Mouse (Mus musculus) embryonic facial prominence, embryonic 10.5 days (tissue): Measurements from ENCODE around the gene Arid2. TPM values are rescaled to one million over a fixed set of nuclear protein-coding genes. Genes with fewer than 3 reads are reported as not detected.
"Not testable (repeated sequence)": the region's sequence is repeated elsewhere in the genome, so short reads cannot be mapped to it uniquely, and the experiment has no call there.

Experiments
- DNase-seq: peaks from one replicate; pipeline ENCODE4 v3.0.0-alpha.2; 2017; ENCODE audit warnings: low spot score
- H3K27ac ChIP-seq: fragments of 300-500 bp; sonication (generic); replicated peaks from 2 replicates; pipeline ENCODE4 v1.5.1; 2016; ENCODE audit warnings: mild to moderate bottlenecking
- H3K27me3 ChIP-seq: fragments of 300-500 bp; sonication (generic); replicated peaks from 2 replicates; pipeline ENCODE4 v1.6.1; 2016; ENCODE audit warnings: low read depth, mild to moderate bottlenecking; ENCODE audit not compliant: poor library complexity, severe bottlenecking
- H3K36me3 ChIP-seq: fragments of 300-500 bp; sonication (generic); replicated peaks from 2 replicates; pipeline ENCODE4 v1.6.1; 2016; ENCODE audit warnings: mild to moderate bottlenecking, moderate library complexity
- H3K4me1 ChIP-seq: fragments of 300-500 bp; sonication (generic); 2 replicates; pipeline ENCODE4 v1.6.1; 2016
- H3K4me3 ChIP-seq: fragments of 300-500 bp; sonication (generic); 2 replicates; pipeline ENCODE4 v1.5.1; 2016; ENCODE audit warnings: mild to moderate bottlenecking, moderate library complexity
- H3K9me3 ChIP-seq: fragments of 300-500 bp; sonication (generic); 2 replicates; pipeline ENCODE4 v1.6.1; 2016; ENCODE audit warnings: mild to moderate bottlenecking
- WGBS: fragments of 180-500 bp; shearing (Covaris S2); methylation state at CpG from one replicate; pipeline ENCODE4 v1.1.7; 2016; 5-methylcytosine and 5-hydroxymethylcytosine counted together
- polyA plus RNA-seq: library from polyadenylated mRNA; unstranded; fragments of >200 nt; fragmentation: Nextera tagmentation; extraction: Ambion mirVana; gene quantifications from 2 replicates; pipeline ENCODE4 v1.2.1, GENCODE M21; 2016

The Arid2 gene
- 31.2 and 32.0 TPM in 2 replicates for polyA plus RNA-seq

GRCm38 (mm10) chr15:96287369-96287975, at the start of gene Arid2:
TSS of gene Arid2 (plus strand) at chr15:96287518.
- peak; percentile 86 for DNase-seq
- WGBS = under 1% methylated on average over 49 of the region's 67 CpGs
- Histone ChIP-seq H3K4me3 (peak within 1 kb of the TSS; percentile 96), H3K27me3 (no peaks in the 10 kb centered on the region), H3K4me1 (peaks cover 34% of the 10 kb centered on the region), H3K36me3 (peaks cover 23% of the 10 kb centered on the region), H3K27ac (peak within 1 kb of the TSS; percentile 100), H3K9me3 (no peaks in the 10 kb centered on the region)

GRCm38 (mm10) chr15:96238071-96238470, 49.2 kb upstream of the Arid2 start:
- 90% methylated on average over 4 of the region's 4 CpGs for WGBS
- Histone ChIP-seq H3K36me3 (no peaks in the 10 kb centered on the region), H3K4me1 (0 out of 2 replicates have a peak, but pooled peaks cover 2% of the 10 kb centered on the region), H3K27me3 (no peaks in the 10 kb centered on the region), H3K9me3 (no peaks in the 10 kb centered on the region), H3K27ac (no peak overlapping the region), H3K4me3 (no peak overlapping the region)
- no peak for DNase-seq

GRCm38 (mm10) chr15:96244171-96244570, 43.1 kb upstream of the Arid2 start:
- Histone ChIP-seq H3K27me3 (no peaks in the 10 kb centered on the region), H3K9me3 (no peaks in the 10 kb centered on the region), H3K27ac (no peak overlapping the region), H3K4me3 (no peak overlapping the region), H3K36me3 (no peaks in the 10 kb centered on the region), H3K4me1 (no peaks in the 10 kb centered on the region)
- WGBS = 87% methylated on average over 6 of the region's 6 CpGs
- DNase-seq = no peak

- not testable (repeated sequence) for H3K4me3 ChIP-seq, H3K4me1 ChIP-seq, DNase-seq, H3K9me3 ChIP-seq, H3K27ac ChIP-seq, H3K36me3 ChIP-seq, H3K27me3 ChIP-seq
- WGBS = 66% methylated on average over 10 of the region's 10 CpGs
Measured at GRCm38 (mm10) chr15:96244715-96245114, 42.6 kb upstream of the Arid2 start.

GRCm38 (mm10) chr15:96253827-96254226, 33.5 kb upstream of the Arid2 start:
- H3K4me3 ChIP-seq = peak overlapping the region; percentile 52
- no peaks in the 10 kb centered on the region for H3K9me3 ChIP-seq
- 0 out of 2 replicates have a peak, but pooled peaks cover 4% of the 10 kb centered on the region for H3K27me3 ChIP-seq
- peaks cover 12% of the 10 kb centered on the region for H3K4me1 ChIP-seq
- 2% methylated on average over 7 of the region's 7 CpGs for WGBS
- H3K36me3 ChIP-seq = no peaks in the 10 kb centered on the region
- peak; percentile 31 for DNase-seq
- peak overlapping the region; percentile 54 for H3K27ac ChIP-seq

- DNase-seq = peak; percentile 31
- H3K9me3 ChIP-seq = no peaks in the 10 kb centered on the region
- WGBS = 2% methylated on average over 17 of the region's 17 CpGs
- peak overlapping the region; percentile 52 for H3K4me3 ChIP-seq
- H3K4me1 ChIP-seq = peaks cover 12% of the 10 kb centered on the region
- 0 out of 2 replicates have a peak, but pooled peaks cover 4% of the 10 kb centered on the region for H3K27me3 ChIP-seq
- H3K36me3 ChIP-seq = no peaks in the 10 kb centered on the region
- peak overlapping the region; percentile 54; the same call in 1 of the 2 replicates for H3K27ac ChIP-seq
Measured at GRCm38 (mm10) chr15:96254356-96254755, 33.0 kb upstream of the Arid2 start.

GRCm38 (mm10) chr15:96257781-96258180, 29.5 kb upstream of the Arid2 start:
- no peak for DNase-seq
- H3K27ac ChIP-seq = no peak overlapping the region
- H3K36me3 ChIP-seq = no peaks in the 10 kb centered on the region
- 0 out of 2 replicates have a peak, but pooled peaks cover 4% of the 10 kb centered on the region for H3K27me3 ChIP-seq
- WGBS = 78% methylated on average over 5 of the region's 5 CpGs
- peaks cover 26% of the 10 kb centered on the region for H3K9me3 ChIP-seq
- no peak overlapping the region for H3K4me3 ChIP-seq
- H3K4me1 ChIP-seq = peaks cover 12% of the 10 kb centered on the region

- peaks cover 53% of the 10 kb centered on the region for H3K36me3 ChIP-seq
- WGBS = 94% methylated on average over 3 of the region's 3 CpGs
- no peaks in the 10 kb centered on the region for H3K27me3 ChIP-seq
- H3K27ac ChIP-seq = no peak overlapping the region
- 0 out of 2 replicates have a peak, but pooled peaks cover 2% of the 10 kb centered on the region for H3K4me1 ChIP-seq
- DNase-seq = no peak
- H3K4me3 ChIP-seq = no peak overlapping the region
- peaks cover 64% of the 10 kb centered on the region for H3K9me3 ChIP-seq
Measured at GRCm38 (mm10) chr15:96264614-96265013, 22.7 kb upstream of the Arid2 start.

GRCm38 (mm10) chr15:96267933-96268332, 19.4 kb upstream of the Arid2 start:
- DNase-seq = no peak
- Histone ChIP-seq H3K4me3 (no peak overlapping the region), H3K4me1 (peaks cover 7% of the 10 kb centered on the region; the same call in 1 of the 2 replicates), H3K27me3 (no peaks in the 10 kb centered on the region), H3K36me3 (peaks cover 72% of the 10 kb centered on the region), H3K9me3 (peaks cover 38% of the 10 kb centered on the region), H3K27ac (no peak overlapping the region)
- 78% methylated on average over 9 of the region's 9 CpGs for WGBS

- peaks cover 77% of the 10 kb centered on the region for H3K36me3 ChIP-seq
- no peak for DNase-seq
Measured at GRCm38 (mm10) chr15:96268610-96269009, 18.7 kb upstream of the Arid2 start.

GRCm38 (mm10) chr15:96269402-96269801, 17.9 kb upstream of the Arid2 start:
- Histone ChIP-seq H3K27ac (no peak overlapping the region), H3K9me3 (peaks cover 34% of the 10 kb centered on the region; the same call in 1 of the 2 replicates), H3K4me3 (no peak overlapping the region), H3K4me1 (peaks cover 7% of the 10 kb centered on the region; the same call in 1 of the 2 replicates), H3K27me3 (no peaks in the 10 kb centered on the region), H3K36me3 (peaks cover 84% of the 10 kb centered on the region)
- WGBS = 93% methylated on average over 4 of the region's 4 CpGs
- DNase-seq = no peak

More at GRCm38 (mm10) chr15:96268610-96269009, 18.7 kb upstream of the Arid2 start:
- Histone ChIP-seq H3K27me3 (no peaks in the 10 kb centered on the region), H3K27ac (no peak overlapping the region), H3K4me3 (no peak overlapping the region), H3K4me1 (peaks cover 7% of the 10 kb centered on the region; the same call in 1 of the 2 replicates), H3K9me3 (peaks cover 34% of the 10 kb centered on the region; the same call in 1 of the 2 replicates)
- WGBS = 95% methylated on average over 9 of the region's 9 CpGs

- H3K27ac ChIP-seq = no peak overlapping the region
- no peak overlapping the region for H3K4me3 ChIP-seq
- DNase-seq = no peak
- WGBS = 91% methylated on average over 10 of the region's 10 CpGs
- peaks cover 27% of the 10 kb centered on the region; the same call in 1 of the 2 replicates for H3K9me3 ChIP-seq
- no peaks in the 10 kb centered on the region for H3K27me3 ChIP-seq
- peaks cover 80% of the 10 kb centered on the region for H3K36me3 ChIP-seq
- peaks cover 7% of the 10 kb centered on the region; the same call in 1 of the 2 replicates for H3K4me1 ChIP-seq
Measured at GRCm38 (mm10) chr15:96270272-96270880, 16.9 kb upstream of the Arid2 start.
